Mouse (Mus musculus): ENCODE measurements at regions not wholly inside any gene's neighbourhood (a gene's known extent, or its start where the extent isn't known, plus 50 kb on each side); places are given as distances from the start of the nearest gene placed in this dataset.

DNA sequence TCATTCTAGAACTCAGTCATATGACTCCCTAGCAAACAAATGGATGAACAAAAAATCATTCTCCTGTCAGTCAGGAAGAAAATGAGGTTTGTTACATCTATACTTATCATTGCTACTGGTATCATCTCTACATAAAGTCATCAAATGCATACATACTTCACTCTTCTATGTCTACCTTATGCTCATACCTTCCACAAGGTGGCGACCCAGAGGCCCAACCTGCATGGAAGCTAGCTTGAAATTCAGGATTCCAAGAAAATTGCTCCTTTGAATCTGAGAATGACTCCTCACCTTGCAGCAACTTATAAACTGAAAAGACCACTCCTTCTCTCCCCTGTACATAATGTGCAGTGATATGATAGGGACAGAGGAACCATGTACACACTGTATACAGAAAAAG is 201.6 kb downstream of the Adgra3 start:
- TF ChIP-seq GATA1 (IDR thresholded peaks at IDR 0.05; ENCODE audit: low read length) (no peak), TAL1 (IDR thresholded peaks at IDR 0.05; ENCODE audit: low read length) (no peak)

Data from erythroblast, embryonic 14.5 days (primary cell).